Mouse (Mus musculus): ENCODE measurements at regions not wholly inside any gene's neighbourhood (a gene's known extent, or its start where the extent isn't known, plus 50 kb on each side); places are given as distances from the start of the nearest gene placed in this dataset.

DNA sequence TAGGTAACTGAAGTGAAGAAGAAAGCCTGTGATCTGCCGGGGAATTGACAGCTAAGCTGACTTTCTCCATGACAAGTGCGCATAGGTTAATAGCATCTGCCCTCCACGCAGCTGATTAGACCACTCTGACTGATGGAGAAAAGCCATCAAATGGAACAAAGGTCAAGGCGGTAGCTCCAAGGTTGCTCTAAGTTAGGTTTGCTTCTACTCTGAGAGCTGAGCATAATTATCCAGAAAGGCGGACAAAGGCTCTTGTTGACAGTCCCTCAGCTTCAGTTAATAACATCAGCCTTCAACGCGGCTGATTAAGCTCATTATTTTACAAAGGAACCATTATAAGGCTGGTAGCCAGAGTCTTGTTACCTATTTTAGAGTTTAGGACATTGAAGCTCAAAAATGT, 54.0 kb upstream of the Enpep start:
- ATAC-seq (replicated peaks; ENCODE audit: insufficient number of reproducible peaks, low FRiP score, low TSS enrichment, poor library complexity, severe bottlenecking) = no peak

DNA sequence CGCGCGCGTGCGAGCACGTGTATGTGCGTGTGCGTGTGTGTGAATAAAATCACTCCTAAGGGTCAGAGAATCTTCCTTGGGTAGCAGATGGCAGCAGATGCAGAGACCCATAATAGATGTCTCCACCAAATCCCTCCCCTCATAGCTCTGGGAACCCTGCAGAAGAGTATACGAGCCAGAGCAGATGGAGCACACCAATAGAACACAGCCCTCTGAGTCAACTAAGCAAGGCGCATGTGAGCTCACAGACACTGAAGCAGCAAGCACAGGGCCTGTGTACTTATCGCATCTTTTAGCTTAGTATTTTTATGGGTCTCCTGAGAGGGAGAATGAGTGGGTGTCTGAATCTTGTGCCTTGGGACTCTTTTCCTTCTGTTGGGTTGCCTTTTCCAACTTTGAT, 58.0 kb upstream of the Enpep start:
- ATAC-seq (replicated peaks; ENCODE audit: insufficient number of reproducible peaks, low FRiP score, low TSS enrichment, poor library complexity, severe bottlenecking) = no peak

DNA sequence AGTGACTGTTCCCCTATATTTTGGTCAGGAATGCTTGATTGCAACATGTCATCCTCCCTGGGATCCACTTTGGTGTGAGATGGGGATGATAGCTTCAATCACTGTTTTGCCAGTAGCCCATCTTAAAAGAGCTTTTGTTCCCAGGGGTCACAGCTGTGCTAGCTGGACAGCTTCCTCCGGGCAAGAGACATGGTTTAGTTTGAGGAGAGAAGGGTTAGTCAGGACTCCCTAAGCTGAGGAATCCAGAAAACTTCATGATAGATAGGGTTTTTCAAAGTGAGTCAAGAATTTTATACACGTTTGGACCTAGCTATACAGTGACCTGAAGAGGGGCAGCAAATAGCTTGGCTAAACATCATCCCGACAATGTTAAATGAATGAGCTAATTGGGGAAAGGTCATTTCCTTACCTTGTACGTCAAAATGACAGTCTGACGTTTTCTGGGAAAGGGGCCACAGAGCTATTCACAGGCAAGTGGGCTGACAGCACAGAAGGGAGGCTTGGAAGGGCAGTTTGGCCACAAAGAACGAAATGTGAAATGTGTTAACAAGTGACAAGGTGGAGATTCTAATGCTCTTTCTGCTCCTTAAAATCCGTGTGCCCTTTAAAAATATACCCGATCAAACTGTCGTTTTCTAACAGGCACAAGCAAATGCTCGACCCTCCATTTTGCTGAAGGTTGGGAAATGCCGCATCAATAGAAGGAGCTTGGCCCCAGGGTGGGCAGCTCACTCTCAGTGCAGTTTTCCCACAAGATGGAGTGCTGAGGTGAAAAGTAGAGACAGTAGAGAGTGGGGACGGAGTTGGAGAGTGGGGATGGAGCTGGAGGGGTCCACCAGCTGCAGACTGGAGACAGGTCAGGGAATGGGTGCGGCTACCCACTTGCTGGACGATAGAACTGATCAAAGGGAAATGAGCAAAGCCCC, 59.6 kb upstream of the Enpep start:
- ATAC-seq (replicated peaks; ENCODE audit: insufficient number of reproducible peaks, low FRiP score, low TSS enrichment, poor library complexity, severe bottlenecking) = no peak

DNA sequence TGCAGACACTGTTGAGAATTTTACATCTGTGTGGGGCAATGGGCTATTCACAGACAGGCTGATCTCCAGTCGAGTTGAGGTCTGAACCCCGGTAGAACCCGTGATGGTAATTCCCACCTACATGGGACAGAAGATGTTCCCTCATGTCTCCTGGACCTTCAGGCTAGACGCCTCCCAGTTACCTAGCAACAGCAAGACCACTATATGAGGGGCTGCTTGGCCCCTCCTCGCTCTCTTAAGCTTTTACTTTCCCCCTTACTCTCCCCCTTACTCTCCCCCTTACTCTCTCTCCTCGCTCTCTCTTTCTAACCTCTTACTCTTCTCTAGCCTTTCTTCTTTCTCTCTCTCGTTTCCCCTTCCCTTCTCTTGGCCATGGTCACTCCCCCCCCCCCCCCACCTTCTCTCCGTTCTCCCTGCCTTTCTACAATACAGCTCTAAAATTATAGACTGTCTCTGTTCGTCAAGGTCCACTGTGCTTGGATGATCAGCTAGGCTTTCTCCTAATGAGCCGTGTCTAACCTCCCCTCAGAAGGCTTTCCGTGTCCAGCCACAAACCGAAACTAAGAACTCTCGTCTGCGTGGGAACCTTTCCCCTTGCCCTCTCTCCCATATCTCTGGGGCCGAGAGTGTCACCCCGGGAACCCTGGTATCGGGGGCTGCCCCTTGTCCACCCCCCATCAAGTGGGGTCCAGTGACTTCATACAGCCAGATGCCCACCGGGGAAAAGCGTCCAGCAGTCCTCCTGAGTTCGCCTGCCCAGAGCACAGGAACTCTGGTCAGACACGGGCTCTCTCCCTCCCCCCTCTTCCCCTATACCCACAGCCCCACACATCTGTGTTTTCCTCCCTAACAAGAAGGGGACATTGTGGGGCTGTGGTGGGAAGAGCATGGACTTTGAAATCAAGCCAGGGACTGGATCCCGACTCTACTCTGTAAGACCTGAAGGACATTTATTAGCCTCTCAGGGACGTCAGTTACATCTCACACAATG, 60.6 kb upstream of the Enpep start:
- no peak for ATAC-seq (replicated peaks; ENCODE audit: insufficient number of reproducible peaks, low FRiP score, low TSS enrichment, poor library complexity, severe bottlenecking)

DNA sequence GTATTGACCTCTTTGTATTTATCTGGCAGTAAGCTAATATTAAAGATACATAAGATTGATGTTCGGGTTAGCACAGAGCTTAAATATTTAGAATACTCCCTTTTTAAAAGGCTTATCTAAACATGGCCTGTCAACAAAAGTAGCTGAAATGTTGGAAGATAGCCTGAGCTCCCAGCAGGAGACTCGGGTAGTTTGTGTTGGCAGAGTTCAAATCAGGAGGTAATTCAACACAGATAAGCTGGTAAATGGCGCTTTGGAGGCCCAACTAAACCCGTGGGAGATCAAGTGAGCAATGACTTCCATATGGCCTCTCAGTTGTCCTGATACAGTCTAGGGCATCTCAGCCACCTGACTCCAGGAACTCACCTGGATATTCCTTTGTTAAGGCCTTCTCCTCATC, 65.0 kb upstream of the Enpep start:
- ATAC-seq (replicated peaks; ENCODE audit: insufficient number of reproducible peaks, low FRiP score, low TSS enrichment, poor library complexity, severe bottlenecking) = no peak

DNA sequence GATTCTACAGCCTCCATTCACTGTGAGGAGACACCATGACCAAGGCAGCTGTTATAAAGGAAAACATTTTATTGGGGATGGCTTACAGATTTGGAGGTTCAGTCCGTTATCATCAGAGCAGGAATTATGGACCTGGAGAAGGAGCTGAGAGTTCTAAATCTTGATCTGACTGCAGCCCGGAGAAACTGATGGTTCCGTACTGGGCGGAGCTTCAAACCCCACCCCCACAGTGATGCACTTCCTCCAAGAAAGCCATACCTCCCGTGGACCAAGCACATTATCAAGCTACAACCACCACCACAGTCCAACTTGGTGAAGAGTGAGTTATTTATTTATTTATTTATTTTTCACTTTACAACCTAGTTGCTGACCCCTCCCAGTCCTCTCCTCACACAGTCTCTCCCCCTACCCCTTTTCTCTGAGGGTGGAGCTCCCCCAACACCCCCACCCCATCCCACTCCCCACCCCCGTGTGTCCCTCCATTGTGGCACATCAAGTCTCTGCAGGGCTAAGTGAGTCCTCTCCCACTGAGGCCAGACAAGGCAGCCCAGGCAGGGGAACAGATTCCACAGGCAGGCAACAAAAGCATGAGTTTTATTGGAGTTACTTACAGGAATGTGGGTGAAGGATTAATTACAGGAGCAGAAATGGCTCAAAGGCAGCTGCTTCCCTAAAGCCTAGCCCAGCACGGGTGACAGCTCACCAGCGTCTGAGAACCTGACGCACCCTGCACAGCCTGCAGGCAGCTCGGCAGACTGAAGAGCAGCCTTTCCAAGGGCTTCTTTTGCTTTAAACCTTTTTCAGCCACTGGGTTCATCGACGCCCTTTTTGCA, 67.8 kb upstream of the Enpep start:
- no peak for ATAC-seq (replicated peaks; ENCODE audit: insufficient number of reproducible peaks, low FRiP score, low TSS enrichment, poor library complexity, severe bottlenecking)

DNA sequence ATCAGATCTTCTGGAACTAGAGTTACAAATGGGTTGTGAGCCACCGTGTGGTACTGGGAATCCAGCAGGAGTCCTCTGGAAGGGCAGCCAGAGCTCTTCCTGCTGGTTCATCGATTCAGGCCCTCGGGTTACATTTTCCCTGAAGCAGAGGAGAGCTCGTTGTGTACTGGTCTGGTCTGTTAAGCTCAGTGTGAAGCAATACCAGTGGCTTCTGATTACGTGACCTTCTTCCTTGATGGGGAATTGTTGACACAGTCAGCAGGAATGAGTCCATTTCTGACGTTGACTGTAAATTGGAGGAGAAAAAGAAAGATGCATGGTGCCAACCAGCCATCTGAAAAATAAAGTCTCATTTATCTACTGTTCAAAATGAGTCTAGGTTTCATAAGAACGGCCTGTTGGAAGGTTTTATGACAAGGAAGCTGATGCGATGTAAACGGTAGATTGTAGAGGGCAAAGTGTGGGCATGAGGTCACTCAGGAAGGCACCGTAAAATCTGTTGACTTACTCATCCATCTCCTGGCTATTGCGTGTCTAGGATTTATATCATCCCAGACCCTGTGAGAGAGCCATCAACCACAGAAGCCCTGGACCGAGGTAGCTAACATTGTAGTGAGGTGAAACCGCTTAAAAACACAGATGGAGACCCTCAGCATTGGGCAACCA, 79.0 kb upstream of the Enpep start:
- no peak for ATAC-seq (replicated peaks; ENCODE audit: insufficient number of reproducible peaks, low FRiP score, low TSS enrichment, poor library complexity, severe bottlenecking)

DNA sequence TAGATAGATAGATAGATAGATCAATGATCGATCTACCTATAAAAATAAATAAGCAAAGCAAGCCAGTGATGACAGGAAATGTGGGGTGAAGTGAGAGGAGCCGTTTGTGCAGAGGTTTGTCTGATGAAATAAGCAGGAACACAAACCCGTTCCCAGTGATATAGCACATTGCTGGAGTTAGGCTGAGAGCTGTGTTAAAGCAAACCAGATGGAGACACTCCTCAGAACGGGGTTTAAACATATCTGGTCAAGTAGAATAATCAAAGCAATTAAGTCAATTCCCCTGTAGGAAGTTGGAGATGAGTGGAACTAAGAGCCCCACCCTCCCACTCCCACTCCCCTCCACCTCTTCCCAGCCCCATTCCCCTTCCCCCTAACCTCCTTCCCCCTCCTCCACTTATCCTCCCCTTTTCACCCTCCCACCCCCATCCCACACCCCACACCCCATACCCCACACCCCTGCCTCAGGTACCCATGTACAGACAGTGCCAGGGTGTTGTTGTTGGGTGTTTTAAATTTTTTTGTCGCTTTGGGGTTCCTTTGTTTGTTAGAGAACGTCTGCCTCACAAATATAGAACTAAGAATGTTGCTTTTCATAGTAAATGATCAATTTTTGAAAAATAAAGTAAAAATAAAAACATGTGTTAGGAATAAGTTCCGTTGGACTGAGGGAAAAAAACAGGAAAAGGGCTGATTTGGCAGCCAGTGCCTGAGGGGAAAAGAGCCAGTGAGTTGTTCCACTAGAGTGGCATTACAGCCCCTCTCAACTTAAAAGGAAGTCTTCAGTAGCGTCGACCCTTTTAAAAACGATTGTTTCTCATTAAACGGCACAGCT, 79.8 kb upstream of the Enpep start:
- ATAC-seq (replicated peaks; ENCODE audit: insufficient number of reproducible peaks, low FRiP score, low TSS enrichment, poor library complexity, severe bottlenecking) = no peak

DNA sequence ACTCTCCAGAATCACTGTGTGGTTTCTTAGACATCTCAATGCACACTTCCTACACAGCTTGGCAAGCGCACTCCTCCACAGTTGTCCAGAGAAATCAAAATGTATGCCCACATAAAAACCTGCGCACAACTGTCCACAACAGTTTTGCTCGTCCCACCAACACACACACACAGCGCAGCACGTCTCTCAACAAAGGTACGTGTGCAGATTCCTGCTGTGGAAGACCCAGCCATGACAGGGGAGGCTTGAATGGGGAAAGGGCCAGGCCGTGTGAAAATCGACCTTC, 80.4 kb upstream of the Enpep start:
- no peak for ATAC-seq (replicated peaks; ENCODE audit: insufficient number of reproducible peaks, low FRiP score, low TSS enrichment, poor library complexity, severe bottlenecking)

DNA sequence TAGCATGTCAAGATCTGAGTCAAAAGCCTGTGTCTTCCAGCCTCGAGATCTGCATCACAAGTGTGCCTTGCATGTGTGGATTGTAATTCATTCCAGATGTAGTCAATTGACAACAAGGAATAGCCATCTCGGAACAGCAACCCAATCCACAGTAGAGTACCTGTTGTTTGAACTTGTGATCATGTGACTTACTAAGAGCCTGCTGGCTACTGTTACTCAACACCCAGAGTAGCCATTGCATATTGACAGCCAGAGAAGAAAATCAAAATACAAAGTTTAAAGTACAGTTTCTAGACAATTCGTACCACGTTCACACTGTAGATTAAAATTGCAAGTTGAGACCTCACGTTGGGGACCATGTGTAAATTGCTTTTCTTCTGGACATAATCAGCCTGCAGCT, 83.1 kb upstream of the Enpep start:
- ATAC-seq (replicated peaks; ENCODE audit: insufficient number of reproducible peaks, low FRiP score, low TSS enrichment, poor library complexity, severe bottlenecking) = no peak

DNA sequence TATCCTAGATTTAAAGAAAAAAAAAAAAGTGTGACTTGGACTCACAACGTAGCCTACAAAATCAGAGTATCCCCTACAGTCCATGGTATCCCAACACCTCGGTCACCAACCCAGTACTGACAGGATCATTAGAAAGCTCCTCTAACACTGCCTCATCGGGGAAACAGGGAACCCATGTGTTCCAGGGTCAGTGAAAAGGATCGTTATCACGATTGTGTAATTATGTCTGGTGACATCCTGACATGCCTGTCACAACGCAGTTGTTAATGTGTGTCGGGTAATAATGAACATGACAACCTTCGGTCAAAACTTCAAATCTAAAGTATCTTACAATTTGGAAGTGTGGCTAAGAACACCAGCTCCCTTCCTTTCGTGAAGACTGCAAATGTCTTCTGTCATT, 83.8 kb upstream of the Enpep start:
- ATAC-seq (replicated peaks; ENCODE audit: insufficient number of reproducible peaks, low FRiP score, low TSS enrichment, poor library complexity, severe bottlenecking) = no peak

DNA sequence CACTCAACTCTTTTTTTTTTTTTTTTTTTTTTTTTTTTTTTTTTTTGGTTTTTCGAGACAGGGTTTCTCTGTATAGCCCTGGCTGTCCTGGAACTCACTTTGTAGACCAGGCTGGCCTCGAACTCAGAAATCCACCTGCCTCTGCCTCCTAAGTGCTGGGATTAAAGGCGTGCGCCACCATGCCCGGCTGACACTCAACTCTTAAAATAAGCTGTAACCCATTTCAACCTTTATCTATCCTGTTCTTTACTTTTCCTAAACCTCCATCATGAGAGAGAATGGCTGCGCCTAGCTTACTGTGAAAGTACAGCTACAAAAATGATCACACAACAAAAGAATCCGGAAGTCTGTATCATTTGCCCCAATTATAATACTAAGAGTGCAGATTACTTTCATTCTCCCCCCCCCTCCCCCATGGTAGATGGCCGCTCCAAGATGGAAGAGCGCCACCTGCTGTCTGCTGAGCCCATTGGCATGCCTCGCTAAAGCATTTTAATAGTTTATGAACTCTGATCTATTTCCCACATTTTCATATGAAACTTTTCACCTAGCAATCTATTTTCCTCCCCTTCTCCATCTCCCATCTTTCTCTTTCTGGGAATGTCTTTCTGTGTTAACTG, 89.2 kb upstream of the Enpep start:
- ATAC-seq (replicated peaks; ENCODE audit: insufficient number of reproducible peaks, low FRiP score, low TSS enrichment, poor library complexity, severe bottlenecking) = 0 out of 2 replicates have a peak, but pooled peaks have one; percentile 59

DNA sequence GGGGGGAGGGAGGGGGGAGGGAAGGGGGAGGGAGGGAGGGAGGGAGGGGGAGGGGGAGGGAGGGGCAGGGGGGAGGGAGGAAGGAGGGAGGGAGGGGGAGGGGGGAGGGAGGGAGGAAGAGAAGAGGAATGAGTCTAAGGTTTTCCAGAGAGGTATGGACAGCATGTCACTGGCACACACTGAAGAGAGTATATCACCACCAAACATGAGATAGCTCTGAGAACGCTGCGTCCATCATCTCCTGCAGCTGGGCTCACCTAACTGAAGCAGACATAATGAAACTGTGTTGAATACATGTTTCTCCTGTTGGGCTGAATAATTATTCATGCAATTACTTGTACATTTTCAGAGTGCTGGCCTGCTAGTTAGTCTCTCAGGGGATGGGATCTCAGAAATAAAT, 96.2 kb upstream of the Enpep start:
- ATAC-seq (replicated peaks; ENCODE audit: insufficient number of reproducible peaks, low FRiP score, low TSS enrichment, poor library complexity, severe bottlenecking) = no peak

DNA sequence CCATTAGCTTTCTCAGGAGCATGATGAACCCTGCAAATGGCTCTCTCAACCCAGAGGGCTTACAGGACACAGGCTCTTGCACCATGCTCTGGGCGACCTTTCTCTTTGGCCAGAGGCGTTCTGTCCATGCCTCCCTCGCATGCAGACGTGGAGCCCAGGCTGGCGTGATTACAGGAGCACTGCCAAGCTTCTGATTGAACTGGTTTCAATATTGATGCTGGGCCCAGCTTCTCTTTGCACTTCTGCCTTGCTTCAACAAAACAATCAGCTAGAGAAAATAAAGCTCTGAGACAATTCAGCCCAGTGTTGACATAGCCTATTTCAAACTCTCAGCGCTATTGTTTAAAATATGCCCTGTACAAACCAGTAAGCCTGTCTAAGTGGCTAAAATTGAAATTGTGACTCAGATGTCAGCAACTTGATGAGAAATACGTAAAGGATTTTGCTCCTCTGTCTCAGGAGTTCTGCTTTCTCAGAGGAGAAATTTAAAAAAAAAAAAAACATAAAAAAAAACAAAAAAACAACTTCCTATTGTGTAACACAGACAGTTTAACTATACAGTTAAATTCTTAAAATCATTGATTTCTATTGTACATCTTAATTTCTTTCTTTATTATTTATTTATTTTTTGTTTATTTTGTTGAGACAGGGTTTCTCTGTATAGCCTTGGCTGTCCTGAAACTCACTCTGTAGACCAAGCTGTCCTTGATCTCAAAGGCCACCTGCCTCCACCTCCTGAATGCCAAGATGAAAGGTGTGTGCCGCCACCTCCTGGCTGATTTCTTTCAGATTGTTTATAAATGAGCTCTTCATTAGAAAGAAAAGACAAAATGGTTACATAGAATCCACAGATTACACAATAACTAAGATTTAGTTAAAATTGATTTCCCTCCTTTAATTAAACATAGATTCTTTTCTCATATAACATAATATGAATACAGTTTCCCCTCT, 96.9 kb upstream of the Enpep start:
- ATAC-seq (replicated peaks; ENCODE audit: insufficient number of reproducible peaks, low FRiP score, low TSS enrichment, poor library complexity, severe bottlenecking) = no peak

DNA sequence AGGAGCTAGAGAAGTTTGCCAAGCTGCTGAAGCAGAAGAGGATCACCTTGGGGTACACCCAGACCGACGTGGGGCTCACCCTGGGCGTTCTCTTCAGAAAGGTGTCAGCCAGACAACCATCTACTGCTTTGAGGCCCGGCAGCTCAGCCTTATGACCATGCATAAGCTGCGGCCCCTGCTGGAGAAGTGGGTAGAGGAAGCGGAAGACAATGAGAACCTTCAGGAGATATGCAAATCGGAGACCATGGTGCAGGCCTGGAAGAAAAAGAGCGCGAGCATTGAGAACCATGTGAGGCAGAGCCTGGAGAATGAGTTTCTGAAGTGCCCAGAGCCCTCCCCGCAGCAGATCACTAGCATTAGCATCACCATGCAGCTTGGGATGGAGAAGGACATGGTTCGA, 98.1 kb upstream of the Elovl6 start:
- no peak for ATAC-seq (replicated peaks; ENCODE audit: insufficient number of reproducible peaks, low FRiP score, low TSS enrichment, poor library complexity, severe bottlenecking)

DNA sequence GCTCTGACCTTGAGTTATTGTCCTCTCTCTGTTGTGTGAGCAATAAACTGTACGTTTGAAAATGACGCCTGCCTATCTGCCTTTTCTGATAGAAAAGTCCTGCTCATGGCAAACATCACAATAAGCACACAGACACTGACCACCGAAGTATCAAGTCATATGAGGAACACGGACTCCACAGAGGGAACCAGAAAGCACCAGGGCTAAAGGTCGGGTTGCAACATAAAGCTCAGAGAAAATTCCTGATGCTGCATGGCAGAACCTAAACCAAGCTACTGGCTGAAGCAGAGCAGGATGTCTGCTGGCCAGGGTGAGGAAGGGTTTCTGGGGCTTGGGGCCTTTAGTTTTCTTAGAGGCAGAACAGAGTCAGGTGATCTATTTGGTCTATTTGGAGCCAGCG, 94.5 kb upstream of the Elovl6 start:
- no peak for ATAC-seq (replicated peaks; ENCODE audit: insufficient number of reproducible peaks, low FRiP score, low TSS enrichment, poor library complexity, severe bottlenecking)
